Mouse (Mus musculus): ENCODE measurements around the gene Psmc1.

The Psmc1 gene

GRCm38 (mm10) chr12:100172481-100172880 lies 62.5 kb downstream of the Psmc1 start:
- DNase-seq (ENCODE audit: extremely low spot score, low read depth, low spot score), result no peak
